Mouse (Mus musculus) heart, postnatal 0 days (tissue): ENCODE measurements around the gene Vkorc1. TPM values are rescaled to one million over a fixed set of nuclear protein-coding genes. Genes with fewer than 3 reads are reported as not detected.

Experiments used
- ATAC-seq: fragments of 200-750 bp; cut with Nextera tagmentation; 2 replicates; pipeline ENCODE4 v1.8.0; 2017; ENCODE audit warnings: low read depth, moderate number of reproducible peaks, moderate library complexity; ENCODE audit not compliant: insufficient read depth
- DNase-seq: peaks from one replicate; pipeline ENCODE4 v3.0.0-alpha.2; 2016; ENCODE audit warnings: low spot score
- H3K27ac ChIP-seq: fragments of 300-500 bp; sonication (generic); 2 replicates; pipeline ENCODE4 v1.5.1; 2014; ENCODE audit warnings: low read depth, mild to moderate bottlenecking
- H3K27me3 ChIP-seq: fragments of 300-500 bp; sonication (generic); 2 replicates; pipeline ENCODE4 v1.6.1; 2014; ENCODE audit warnings: low read length, mixed read lengths; ENCODE audit not compliant: control insufficient read depth, insufficient read depth
- H3K36me3 ChIP-seq: fragments of 300-500 bp; sonication (generic); replicated peaks from 2 replicates; pipeline ENCODE4 v1.6.1; 2014; ENCODE audit warnings: low read length, mixed read lengths; ENCODE audit not compliant: control insufficient read depth, insufficient read depth
- H3K4me1 ChIP-seq: fragments of 300-500 bp; sonication (generic); 2 replicates; pipeline ENCODE4 v1.6.1; 2014; ENCODE audit warnings: antibody characterized with exemption; ENCODE audit not compliant: control insufficient read depth, insufficient read depth
- H3K4me2 ChIP-seq: fragments of 300-500 bp; sonication (generic); 2 replicates; pipeline ENCODE4 v1.6.1; 2014; ENCODE audit warnings: low read depth, mild to moderate bottlenecking, low read length, moderate library complexity
- H3K4me3 ChIP-seq: fragments of 300-500 bp; sonication (generic); 2 replicates; pipeline ENCODE4 v1.5.1; 2014; ENCODE audit warnings: low read depth, low read length
- H3K9ac ChIP-seq: fragments of 300-500 bp; sonication (generic); replicated peaks from 2 replicates; pipeline ENCODE4 v1.6.1; 2014; ENCODE audit warnings: low read depth, low read length, mixed read lengths
- H3K9me3 ChIP-seq: fragments of 300-500 bp; sonication (generic); replicated peaks from 2 replicates; pipeline ENCODE4 v1.6.1; 2016; ENCODE audit warnings: low read length; ENCODE audit not compliant: control insufficient read depth
- CTCF ChIP-seq: IDR thresholded peaks from 2 replicates; pipeline ENCODE4 v1.5.1; 2016; ENCODE audit warnings: antibody characterized with exemption, control low read depth, low read depth
- EP300 ChIP-seq: IDR thresholded peaks from 2 replicates; pipeline ENCODE4 v1.6.1; 2016; ENCODE audit warnings: antibody characterized with exemption, low read depth
- WGBS: fragments of 180-500 bp; shearing (Covaris S2); extraction: QIAGEN DNeasy Blood & Tissue Kit; methylation state at CpG from one replicate; pipeline ENCODE4 v1.1.7; 2014; 5-methylcytosine and 5-hydroxymethylcytosine counted together
- polyA plus RNA-seq: library from polyadenylated mRNA; unstranded; fragments of >200 nt; fragmentation: Nextera tagmentation; extraction: Ambion mirVana; gene quantifications from 2 replicates; pipeline ENCODE4 v1.2.1, GENCODE M21; 2015
- total RNA-seq: library from RNA; depleted of rRNA; stranded (reverse); fragments of >200 nt; gene quantifications from 2 replicates; pipeline ENCODE4 v1.2.3, GENCODE M21; 2014; ENCODE audit warnings: low replicate concordance

Gene Vkorc1
- total and polyA plus RNA-seq, 2 experiments from 2014 or later: 59.1 to 70.4 TPM

- Histone ChIP-seq H3K9me3 (no peaks in the 10 kb centered on the region), H3K36me3 (peaks cover 25% of the 10 kb centered on the region), H3K27me3 (no peaks in the 10 kb centered on the region), H3K4me1 (no peaks in the 10 kb centered on the region), H3K9ac (no peak overlapping the region), H3K4me2 (no peak overlapping the region), H3K4me3 (no peak overlapping the region), H3K27ac (no peak overlapping the region)
- DNase-seq (no peak), ATAC-seq (no peak)
- WGBS: 91% methylated on average over 5 of the region's 5 CpGs
- no peak for TF ChIP-seq CTCF
- no peak for TF ChIP-seq EP300
Measured at GRCm38 (mm10) chr7:127923714-127924113, 28.3 kb upstream of the Vkorc1 start.

- 73% methylated on average over 6 of the region's 6 CpGs for WGBS
- Histone ChIP-seq H3K9me3 (no peaks in the 10 kb centered on the region), H3K4me2 (no peak overlapping the region), H3K36me3 (peaks cover 25% of the 10 kb centered on the region), H3K9ac (no peak overlapping the region), H3K4me1 (no peaks in the 10 kb centered on the region), H3K27ac (no peak overlapping the region), H3K4me3 (no peak overlapping the region), H3K27me3 (no peaks in the 10 kb centered on the region)
- no peak for ATAC-seq
- no peak for DNase-seq
- TF ChIP-seq EP300 (no peak), CTCF (no peak)
Measured at GRCm38 (mm10) chr7:127922451-127923275, 27.2 kb upstream of the Vkorc1 start.

- Histone ChIP-seq H3K27me3 (no peaks in the 10 kb centered on the region), H3K4me1 (no peaks in the 10 kb centered on the region), H3K36me3 (peaks cover 32% of the 10 kb centered on the region), H3K9me3 (no peaks in the 10 kb centered on the region), H3K4me2 (no peak overlapping the region), H3K4me3 (no peak overlapping the region), H3K27ac (no peak overlapping the region), H3K9ac (no peak overlapping the region)
- 61% methylated on average over 8 of the region's 8 CpGs for WGBS
- TF ChIP-seq CTCF (0 out of 2 replicates have a peak, but pooled peaks have one; percentile 22), EP300 (no peak)
- ATAC-seq (no peak), DNase-seq (no peak)
Measured at GRCm38 (mm10) chr7:127921516-127921915, 26.1 kb upstream of the Vkorc1 start.

GRCm38 (mm10) chr7:127919290-127919689 is 23.9 kb upstream of the Vkorc1 start:
- no peak for ATAC-seq
- H3K4me2 ChIP-seq: no peak overlapping the region
- no peak overlapping the region for H3K4me3 ChIP-seq
- peaks cover 27% of the 10 kb centered on the region; the same call in 1 of the 2 replicates for H3K36me3 ChIP-seq
- H3K27me3 ChIP-seq: no peaks in the 10 kb centered on the region
- H3K9ac ChIP-seq: no peak overlapping the region
- no peak overlapping the region for H3K27ac ChIP-seq
- H3K9me3 ChIP-seq: no peaks in the 10 kb centered on the region
- TF ChIP-seq CTCF: peak; percentile 7; the same call in 1 of the 2 replicates
- no peak for TF ChIP-seq EP300
- WGBS: 76% methylated on average over 7 of the region's 7 CpGs
- H3K4me1 ChIP-seq: no peaks in the 10 kb centered on the region
- DNase-seq: no peak

- Histone ChIP-seq H3K4me3 (no peak overlapping the region), H3K4me2 (no peak overlapping the region), H3K9ac (no peak overlapping the region), H3K36me3 (peaks cover 25% of the 10 kb centered on the region; the same call in 1 of the 2 replicates), H3K9me3 (no peaks in the 10 kb centered on the region), H3K4me1 (0 out of 2 replicates have a peak, but pooled peaks cover 3% of the 10 kb centered on the region), H3K27ac (no peak overlapping the region), H3K27me3 (no peaks in the 10 kb centered on the region)
- no peak for ATAC-seq
- WGBS: 50% methylated on average over 3 of the region's 3 CpGs
- TF ChIP-seq EP300 (no peak), CTCF (peak; percentile 34)
- no peak for DNase-seq
Measured at GRCm38 (mm10) chr7:127918203-127918602, 22.8 kb upstream of the Vkorc1 start.
